Mouse (Mus musculus) cortical plate, adult 2 months (tissue): ENCODE measurements at regions not wholly inside any gene's neighbourhood (a gene's known extent, or its start where the extent isn't known, plus 50 kb on each side); places are given as distances from the start of the nearest gene placed in this dataset.

Source experiments
- CTCF ChIP-seq: fragments of 200-500 bp; IDR thresholded peaks from 2 replicates; pipeline ENCODE4 v1.5.1; 2011; ENCODE audit warnings: mild to moderate bottlenecking, control low read depth, low read length; ENCODE audit not compliant: insufficient read depth; ENCODE audit errors: extremely low read depth
- POLR2A ChIP-seq: fragments of 200-500 bp; IDR thresholded peaks from 2 replicates; pipeline ENCODE4 v1.6.1; 2011; ENCODE audit warnings: mild to moderate bottlenecking, low read length, control low read depth; ENCODE audit not compliant: insufficient read depth; ENCODE audit errors: extremely low read depth

- TF ChIP-seq POLR2A, result no peak
- TF ChIP-seq CTCF, result no peak
Observed at GRCm38 (mm10) chr19:27123334-27123733, 93.0 kb upstream of the Vldlr start.
